In genomic region chr3:52027972-52028371, GRCm38 (mm10) we compare ENCODE assay signal across 26 mouse cellular contexts.
DNase-seq lines count a peak whose midpoint lies in the region; ATAC-seq lines count a peak whose summit lies in the region.
"Had no signal": no experiment of that assay in that cellular context is flagged by ENCODE, and none has a peak within 500 bp of the region (broad histone marks: within the 10 kb centered on the region; RNA-seq: fewer than 3 reads in every experiment).

No protein-coding gene starts in this region.

- H3K4me2 ChIP-seq in hindbrain, embryonic 12.5 days (replicated peaks) = no peak overlapping the region
- no peak overlapping the region for H3K4me2 ChIP-seq in hindbrain, embryonic 16.5 days (ENCODE audit: low read length)
- no peak overlapping the region for H3K4me2 ChIP-seq in midbrain, embryonic 11.5 days
- no peak overlapping the region for H3K4me2 ChIP-seq in intestine, embryonic 15.5 days (replicated peaks)
- H3K4me2 ChIP-seq in stomach, embryonic 16.5 days (ENCODE audit: low read depth, low read length) = 0 out of 2 replicates have a peak overlapping the region, but pooled peaks have one; percentile 18
- H3K4me2 ChIP-seq: embryonic facial prominence, embryonic 13.5 days; heart, embryonic 12.5 days; hindbrain, embryonic 13.5 days; midbrain, embryonic 13.5 days; neural tube, embryonic 12.5 days had no signal

- no peaks in the 10 kb centered on the region for H3K9me3 ChIP-seq in hindbrain, embryonic 12.5 days (replicated peaks)
- H3K9me3 ChIP-seq in hindbrain, embryonic 16.5 days (ENCODE audit: control insufficient read depth, low read length) = no peaks in the 10 kb centered on the region
- no peaks in the 10 kb centered on the region for H3K9me3 ChIP-seq in midbrain, embryonic 10.5 days (replicated peaks)
- H3K9me3 ChIP-seq in midbrain, embryonic 11.5 days (ENCODE audit: control insufficient read depth, low read length) = no peaks in the 10 kb centered on the region
- H3K9me3 ChIP-seq in intestine, embryonic 15.5 days = no peaks in the 10 kb centered on the region
- no peaks in the 10 kb centered on the region for H3K9me3 ChIP-seq in stomach, embryonic 16.5 days (replicated peaks; ENCODE audit: control insufficient read depth, low read length)
- H3K9me3 ChIP-seq: embryonic facial prominence, embryonic 13.5 days; G1E; heart, embryonic 12.5 days; hindbrain, embryonic 13.5 days; midbrain, embryonic 13.5 days; neural tube, embryonic 12.5 days had no signal

- ATAC-seq in hindbrain, embryonic 12.5 days (ENCODE audit: low FRiP score) = peak; percentile 44; the same call in 1 of the 2 replicates
- ATAC-seq in hindbrain, embryonic 16.5 days = no peak
- no peak for ATAC-seq in midbrain, embryonic 11.5 days (ENCODE audit: low FRiP score)
- peak; percentile 77 for ATAC-seq in intestine, embryonic 15.5 days
- peak; percentile 89; the same call in 1 of the 2 replicates for ATAC-seq in stomach, embryonic 16.5 days (ENCODE audit: insufficient read depth, low FRiP score)
- ATAC-seq: forebrain, embryonic 14.5 days; inflammation-experienced regulatory T-cells, adult 6 months; midbrain, embryonic 13.5 days; Patski had no signal

- H3K27me3 ChIP-seq in hindbrain, embryonic 12.5 days = no peaks in the 10 kb centered on the region
- H3K27me3 ChIP-seq in hindbrain, embryonic 16.5 days (replicated peaks; ENCODE audit: control insufficient read depth, insufficient read depth, low read length) = no peaks in the 10 kb centered on the region
- H3K27me3 ChIP-seq in midbrain, embryonic 10.5 days (ENCODE audit: low read depth, poor library complexity, severe bottlenecking) = no peaks in the 10 kb centered on the region
- H3K27me3 ChIP-seq in midbrain, embryonic 11.5 days (ENCODE audit: control insufficient read depth, insufficient read depth, low read length) = no peaks in the 10 kb centered on the region
- H3K27me3 ChIP-seq in intestine, embryonic 15.5 days (replicated peaks) = no peaks in the 10 kb centered on the region
- no peaks in the 10 kb centered on the region for H3K27me3 ChIP-seq in stomach, embryonic 16.5 days (ENCODE audit: control insufficient read depth, insufficient read depth, low read length)
- H3K27me3 ChIP-seq: embryonic facial prominence, embryonic 13.5 days; heart, embryonic 12.5 days; hindbrain, embryonic 13.5 days; midbrain, embryonic 13.5 days; neural tube, embryonic 12.5 days; Patski had no signal

- no peak overlapping the region for H3K27ac ChIP-seq in hindbrain, embryonic 12.5 days
- H3K27ac ChIP-seq in hindbrain, embryonic 16.5 days (ENCODE audit: low read depth, low read length) = no peak overlapping the region
- H3K27ac ChIP-seq in midbrain, embryonic 10.5 days (replicated peaks) = 0 out of 2 replicates have a peak overlapping the region, but pooled peaks have one; percentile 24
- H3K27ac ChIP-seq in midbrain, embryonic 11.5 days (ENCODE audit: low read depth, low read length) = no peak overlapping the region
- peak overlapping the region; percentile 72 for H3K27ac ChIP-seq in intestine, embryonic 15.5 days
- H3K27ac ChIP-seq in stomach, embryonic 16.5 days (ENCODE audit: low read length) = peak overlapping the region; percentile 85
- H3K27ac ChIP-seq: embryonic facial prominence, embryonic 13.5 days; hindbrain, embryonic 13.5 days; layer of hippocampus, adult 2 months; liver, embryonic 14.5 days; midbrain, embryonic 13.5 days; neural tube, embryonic 12.5 days had no signal

- DNase-seq in midbrain, embryonic 10.5 days (ENCODE audit: low spot score) = no peak
- no peak for DNase-seq in midbrain, embryonic 11.5 days (ENCODE audit: low spot score, missing footprints)
- DNase-seq in adrenal gland, postnatal 25 days = no peak
- DNase-seq in adipocyte (ENCODE audit: low spot score) = no peak
- DNase-seq: adrenal gland, adult 2 months; cerebellum, adult 18-20 months; cerebellum, postnatal 25 days; heart, postnatal 14 days; kidney, adult 9 months; right cerebral cortex, postnatal 14 days; thymus, postnatal 36 days had no signal

- 67% methylated on average over 7 of the region's 7 CpGs for WGBS in hindbrain, embryonic 12.5 days
- WGBS in hindbrain, embryonic 16.5 days = 70% methylated on average over 7 of the region's 7 CpGs
- WGBS in midbrain, embryonic 10.5 days = 69% methylated on average over 7 of the region's 7 CpGs
- WGBS in midbrain, embryonic 11.5 days = 73% methylated on average over 7 of the region's 7 CpGs
- WGBS in intestine, embryonic 15.5 days = 53% methylated on average over 7 of the region's 7 CpGs
- 60% methylated on average over 7 of the region's 7 CpGs for WGBS in stomach, embryonic 16.5 days

- H3K9ac ChIP-seq in hindbrain, embryonic 12.5 days = no peak overlapping the region
- no peak overlapping the region for H3K9ac ChIP-seq in hindbrain, embryonic 16.5 days (ENCODE audit: low read depth, low read length)
- no peak overlapping the region for H3K9ac ChIP-seq in midbrain, embryonic 11.5 days (ENCODE audit: low read length)
- H3K9ac ChIP-seq in intestine, embryonic 15.5 days = no peak overlapping the region
- H3K9ac ChIP-seq in stomach, embryonic 16.5 days (ENCODE audit: low read length) = 0 out of 2 replicates have a peak overlapping the region, but pooled peaks have one; percentile 46
- H3K9ac ChIP-seq: embryonic facial prominence, embryonic 13.5 days; heart, embryonic 12.5 days; hindbrain, embryonic 13.5 days; liver, embryonic 14.5 days; midbrain, embryonic 13.5 days; neural tube, embryonic 12.5 days had no signal

- H3K4me1 ChIP-seq in hindbrain, embryonic 12.5 days = peaks cover 18% of the 10 kb centered on the region
- H3K4me1 ChIP-seq in hindbrain, embryonic 16.5 days (ENCODE audit: control insufficient read depth, insufficient read depth, low read depth, low read length) = peaks cover 9% of the 10 kb centered on the region
- peaks cover 55% of the 10 kb centered on the region for H3K4me1 ChIP-seq in midbrain, embryonic 10.5 days
- peaks cover 10% of the 10 kb centered on the region for H3K4me1 ChIP-seq in midbrain, embryonic 11.5 days (ENCODE audit: control insufficient read depth, insufficient read depth, low read length)
- H3K4me1 ChIP-seq in intestine, embryonic 15.5 days (replicated peaks) = peaks cover 20% of the 10 kb centered on the region; the same call in 1 of the 2 replicates
- H3K4me1 ChIP-seq in stomach, embryonic 16.5 days (ENCODE audit: control insufficient read depth, insufficient read depth, low read length) = peaks cover 25% of the 10 kb centered on the region

- no peaks in the 10 kb centered on the region for H3K36me3 ChIP-seq in hindbrain, embryonic 12.5 days
- H3K36me3 ChIP-seq in hindbrain, embryonic 16.5 days (ENCODE audit: control insufficient read depth, insufficient read depth, low read length) = no peaks in the 10 kb centered on the region
- H3K36me3 ChIP-seq in midbrain, embryonic 10.5 days = no peaks in the 10 kb centered on the region
- no peaks in the 10 kb centered on the region for H3K36me3 ChIP-seq in midbrain, embryonic 11.5 days (ENCODE audit: control insufficient read depth, insufficient read depth, low read length)
- H3K36me3 ChIP-seq in intestine, embryonic 15.5 days = no peaks in the 10 kb centered on the region
- no peaks in the 10 kb centered on the region for H3K36me3 ChIP-seq in stomach, embryonic 16.5 days (ENCODE audit: control insufficient read depth, insufficient read depth, low read length)
- H3K36me3 ChIP-seq: embryonic facial prominence, embryonic 13.5 days; G1E; heart, embryonic 12.5 days; hindbrain, embryonic 13.5 days; midbrain, embryonic 13.5 days; neural tube, embryonic 12.5 days had no signal

- H3K4me3 ChIP-seq in hindbrain, embryonic 12.5 days = no peak overlapping the region
- no peak overlapping the region for H3K4me3 ChIP-seq in hindbrain, embryonic 16.5 days (ENCODE audit: low read length)
- H3K4me3 ChIP-seq in midbrain, embryonic 10.5 days = no peak overlapping the region
- no peak overlapping the region for H3K4me3 ChIP-seq in midbrain, embryonic 11.5 days (ENCODE audit: low read depth, low read length)
- no peak overlapping the region for H3K4me3 ChIP-seq in intestine, embryonic 15.5 days (replicated peaks)
- no peak overlapping the region for H3K4me3 ChIP-seq in stomach, embryonic 16.5 days (replicated peaks; ENCODE audit: low read length)
- H3K4me3 ChIP-seq: embryonic facial prominence, embryonic 13.5 days; heart, embryonic 12.5 days; hindbrain, embryonic 13.5 days; layer of hippocampus, adult 2 months; midbrain, embryonic 13.5 days; neural tube, embryonic 12.5 days had no signal

Comparison
In these comparisons a context has a peak if more than half of its experiments do, and no peak if none do; other contexts are left out.
1. ATAC-seq: peak in hindbrain, embryonic 12.5 days (single experiment), intestine, embryonic 15.5 days (single experiment) and stomach, embryonic 16.5 days (single experiment); none in hindbrain, embryonic 16.5 days (single experiment) and midbrain, embryonic 11.5 days (single experiment).
2. H3K27ac ChIP-seq: peak in midbrain, embryonic 10.5 days (single experiment), intestine, embryonic 15.5 days (single experiment) and stomach, embryonic 16.5 days (single experiment); none in hindbrain, embryonic 12.5 days (single experiment), hindbrain, embryonic 16.5 days (single experiment) and midbrain, embryonic 11.5 days (single experiment).